Mouse (Mus musculus) layer of hippocampus, postnatal 36 days (tissue): ENCODE data around the gene Cfap61. TPM values are rescaled to one million over a fixed set of nuclear protein-coding genes. Genes with fewer than 3 reads are reported as not detected.

Experiments used
- DNase-seq, 2 experiments: peaks; one replicate each; pipeline ENCODE4 v3.0.0; 2022
- total RNA-seq, 2 experiments: library from RNA; stranded (reverse); gene quantifications; 2 replicates each; pipeline ENCODE4 v1.2.3; 2021

Gene Cfap61
- total RNA-seq, 2 experiments from 2014 or later, result 1.7 to 2.0 TPM

DNA sequence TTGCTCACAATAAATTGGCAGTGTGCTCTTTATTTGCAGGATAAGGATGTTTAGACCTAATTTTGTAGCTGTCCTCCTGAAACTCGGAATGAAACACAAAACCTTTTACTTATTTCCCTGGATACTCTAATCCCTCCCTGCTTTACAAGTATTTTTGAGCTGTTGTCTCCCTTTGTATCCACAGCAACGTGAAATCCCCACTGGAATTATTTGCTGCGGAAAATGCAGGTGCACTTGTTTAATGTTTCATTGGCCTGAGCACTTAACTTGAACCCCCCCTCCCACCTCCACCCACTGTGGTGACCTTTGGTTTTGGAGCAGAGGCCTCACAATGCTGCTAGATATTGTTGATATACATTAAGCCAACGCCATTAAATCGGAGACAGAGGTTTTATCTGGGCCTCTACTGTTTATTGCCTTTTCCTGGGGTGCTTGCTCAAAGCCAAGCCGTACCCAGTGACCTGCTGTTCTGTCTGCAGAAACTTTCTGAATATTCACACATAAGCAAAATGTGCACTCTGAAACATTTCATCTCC lies 154.6 kb downstream of the Cfap61 start:
- no peak for DNase-seq

DNA sequence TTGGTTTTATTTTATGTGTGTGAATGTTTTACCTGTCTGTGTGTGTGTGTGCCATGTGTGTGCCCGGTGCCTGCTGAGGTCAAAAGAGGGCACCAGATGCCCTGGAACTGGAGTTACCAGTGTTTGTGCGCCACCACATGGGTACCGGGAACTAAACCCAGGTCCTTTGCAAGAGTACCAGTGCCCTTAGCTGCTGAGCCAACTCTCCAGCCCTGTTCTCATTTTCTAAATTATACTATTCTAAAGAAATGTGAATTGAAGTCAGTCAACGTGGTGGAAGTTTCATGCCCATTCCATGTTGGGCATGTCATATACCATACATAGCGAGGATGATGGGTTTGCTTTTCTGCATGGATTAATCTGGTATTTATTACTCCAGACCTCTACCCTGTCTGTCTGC lies 162.9 kb downstream of the Cfap61 start:
- no peak for DNase-seq

DNA sequence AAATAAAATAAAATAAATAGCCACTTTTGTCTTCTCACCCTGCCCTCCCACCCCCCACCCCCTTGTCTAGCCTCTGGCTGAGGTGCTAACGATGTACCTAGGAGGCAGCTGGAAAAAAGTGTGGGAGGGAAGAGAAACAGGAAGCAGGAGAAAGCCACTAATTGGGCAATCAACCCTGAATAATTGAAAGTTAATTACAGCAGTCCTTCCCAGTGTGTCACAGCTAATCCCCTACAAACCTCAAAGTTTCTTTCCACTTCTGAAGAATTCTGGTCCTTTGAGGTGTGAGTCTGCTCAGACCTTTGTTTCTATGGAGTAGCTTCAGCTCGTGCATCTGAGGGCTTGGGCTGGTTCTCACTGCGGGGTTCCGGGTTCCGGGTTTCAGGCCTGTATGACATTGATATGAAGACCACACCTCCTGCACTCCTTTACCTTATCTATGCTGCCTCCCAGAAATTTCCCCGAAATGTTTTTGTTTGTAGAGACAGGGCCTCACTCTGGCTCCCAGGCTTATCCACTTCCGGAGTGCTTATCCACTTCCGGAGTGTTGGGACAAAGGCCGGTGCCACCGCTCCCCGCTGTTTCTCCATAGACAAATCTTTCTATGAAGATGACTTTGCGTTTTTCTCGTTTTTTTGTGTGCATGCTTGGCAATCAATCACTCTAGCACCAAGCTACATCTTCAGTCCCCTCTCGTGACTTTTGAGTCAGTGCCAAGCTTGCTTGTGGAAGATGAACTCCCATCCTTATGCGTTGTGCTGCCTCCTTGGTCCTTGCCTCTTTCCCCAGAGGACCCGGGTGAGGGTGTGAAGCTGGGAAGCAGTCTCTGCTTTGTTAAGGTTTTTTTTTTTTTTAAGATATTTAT lies 164.5 kb downstream of the Cfap61 start:
- no peak for DNase-seq

DNA sequence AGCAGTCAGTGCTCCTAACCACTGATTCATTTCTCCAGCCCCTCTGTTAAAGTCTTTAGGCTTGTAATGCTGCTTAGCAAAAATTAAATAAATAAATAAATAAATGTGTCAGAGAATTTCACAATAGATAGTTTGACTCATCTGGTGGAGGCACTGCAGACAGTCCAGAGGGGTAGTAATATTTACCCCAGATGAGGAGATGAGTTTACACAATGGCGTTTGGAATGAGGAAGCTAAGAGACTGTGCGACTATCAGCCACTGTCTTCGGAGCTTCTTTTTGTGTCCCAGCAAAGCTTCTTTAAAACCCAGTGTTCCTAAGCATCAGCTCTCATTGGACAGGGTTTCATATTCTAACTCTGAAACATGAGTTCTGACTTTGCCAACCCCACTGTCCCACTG lies 165.3 kb downstream of the Cfap61 start:
- DNase-seq, result no peak

DNA sequence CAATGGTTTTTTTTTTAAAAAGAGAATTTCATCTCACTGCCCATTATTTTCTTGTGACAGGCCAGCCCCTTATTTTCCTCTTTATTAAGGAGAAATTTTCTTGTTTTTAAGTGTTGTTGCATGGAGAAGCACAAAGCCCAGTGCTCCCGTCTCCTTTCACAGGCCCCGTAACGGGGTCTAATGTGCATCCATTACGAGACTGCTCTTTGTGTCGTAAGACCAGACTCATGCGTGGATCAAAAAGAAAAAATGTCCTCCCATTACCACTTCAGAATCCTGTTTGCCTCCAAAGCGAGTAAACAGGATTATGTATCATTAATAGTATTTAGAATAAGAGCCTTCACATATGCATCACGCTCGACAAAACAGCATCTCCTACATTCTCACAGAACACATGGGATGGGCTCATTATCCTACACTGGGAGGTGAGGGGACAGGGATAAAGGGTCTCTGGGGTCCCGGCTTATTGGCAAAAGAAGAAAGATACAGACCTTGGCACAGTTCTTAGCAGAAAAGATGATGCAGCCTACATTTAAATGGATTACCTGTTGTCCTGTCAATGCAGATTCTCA lies 166.0 kb downstream of the Cfap61 start:
- DNase-seq, result no peak

DNA sequence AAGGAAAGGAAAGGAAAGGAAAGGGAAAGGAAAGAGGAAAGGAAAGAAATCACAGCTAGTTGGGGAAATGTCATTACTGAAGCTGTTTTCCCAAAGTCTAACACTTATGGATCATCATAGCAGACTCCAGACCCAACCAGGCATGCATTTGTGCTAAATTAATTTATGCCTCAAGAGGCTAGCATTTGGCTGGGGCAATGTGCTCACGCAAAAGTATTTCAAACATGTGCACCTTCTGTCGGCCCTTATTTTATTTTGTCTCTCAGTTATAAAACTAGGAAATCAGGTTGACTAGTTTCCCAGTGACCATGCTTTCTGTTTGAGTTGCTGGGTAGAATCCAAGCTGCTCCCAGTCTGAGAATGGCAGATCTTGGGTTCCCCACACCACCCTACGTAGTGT lies 168.0 kb downstream of the Cfap61 start:
- no peak for DNase-seq

DNA sequence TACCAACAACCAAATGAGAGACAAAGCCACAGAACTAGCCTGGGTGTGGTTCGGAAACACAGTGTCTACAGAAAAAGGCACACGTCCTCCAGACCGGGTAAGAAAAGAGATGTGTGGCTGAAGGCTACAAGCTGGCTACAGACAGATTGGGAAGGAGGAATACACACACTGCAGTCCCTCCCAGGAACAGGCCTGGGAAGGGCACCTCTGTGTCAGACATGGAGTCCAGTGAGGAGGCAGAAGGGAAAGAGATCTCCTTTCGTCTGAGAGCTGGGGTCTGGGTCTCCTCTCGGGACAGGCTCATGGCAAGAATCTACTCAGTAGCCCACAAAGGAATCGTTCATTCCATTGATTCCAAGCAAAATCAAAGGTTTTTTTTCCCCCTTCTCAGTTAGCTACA lies 170.8 kb downstream of the Cfap61 start:
- no peak for DNase-seq

DNA sequence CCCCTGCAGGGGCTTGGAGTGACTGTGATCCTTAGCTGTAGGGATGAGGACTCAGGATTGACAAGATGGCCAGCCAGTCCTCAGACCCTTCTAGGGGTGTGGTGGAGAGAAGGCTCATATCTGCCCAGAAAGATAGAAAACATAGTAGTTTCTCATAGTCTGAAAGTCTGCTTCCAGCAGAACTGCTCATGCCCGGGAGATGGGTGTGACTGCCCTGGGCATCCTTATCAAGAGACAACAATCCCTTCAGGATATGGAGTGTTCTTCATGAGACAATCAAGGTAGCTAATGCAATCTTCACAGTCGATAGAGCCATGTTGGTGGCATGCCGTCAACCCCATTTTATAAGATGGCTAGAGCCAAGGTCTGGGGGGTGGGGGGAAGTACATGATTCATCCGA lies 173.4 kb downstream of the Cfap61 start:
- no peak for DNase-seq

DNA sequence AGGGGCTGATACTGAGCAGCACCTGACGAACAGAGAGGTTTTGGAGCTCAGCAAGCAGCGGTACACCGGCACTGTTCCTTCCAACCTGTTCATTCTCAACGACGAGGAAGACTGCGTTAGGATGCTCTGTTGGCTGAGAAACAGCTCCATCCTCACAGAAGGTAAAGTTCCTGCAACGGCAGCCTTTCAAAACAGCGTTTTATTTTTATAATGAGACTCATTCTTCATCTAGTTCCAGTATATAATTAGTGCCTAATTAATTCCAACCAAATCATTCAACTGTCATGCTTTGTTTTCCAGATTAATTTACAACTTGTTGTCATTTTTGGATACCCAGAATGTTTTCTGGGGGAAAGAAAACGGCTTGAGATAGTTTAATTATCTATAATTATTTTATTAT lies 175.3 kb downstream of the Cfap61 start:
- DNase-seq, result no peak

DNA sequence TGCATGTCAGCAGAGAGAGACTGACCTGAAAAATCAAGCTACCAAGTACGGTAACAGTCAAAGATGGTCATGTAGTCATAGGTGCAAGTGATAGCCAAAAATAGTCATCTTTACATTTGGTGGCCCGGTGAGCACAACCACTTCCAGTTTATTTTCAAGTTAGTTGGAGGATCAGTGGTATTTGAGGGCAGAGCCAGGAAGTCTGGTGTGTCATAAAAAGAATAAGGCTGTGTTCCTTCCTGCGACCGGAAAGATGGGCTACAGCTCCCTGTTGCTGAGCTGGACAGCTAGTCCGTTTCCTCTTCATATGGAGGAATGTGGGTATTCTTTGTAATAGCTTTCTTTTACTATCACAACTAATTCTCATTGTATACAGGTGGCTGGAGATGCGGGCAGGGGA lies 181.7 kb downstream of the Cfap61 start:
- DNase-seq, result no peak

DNA sequence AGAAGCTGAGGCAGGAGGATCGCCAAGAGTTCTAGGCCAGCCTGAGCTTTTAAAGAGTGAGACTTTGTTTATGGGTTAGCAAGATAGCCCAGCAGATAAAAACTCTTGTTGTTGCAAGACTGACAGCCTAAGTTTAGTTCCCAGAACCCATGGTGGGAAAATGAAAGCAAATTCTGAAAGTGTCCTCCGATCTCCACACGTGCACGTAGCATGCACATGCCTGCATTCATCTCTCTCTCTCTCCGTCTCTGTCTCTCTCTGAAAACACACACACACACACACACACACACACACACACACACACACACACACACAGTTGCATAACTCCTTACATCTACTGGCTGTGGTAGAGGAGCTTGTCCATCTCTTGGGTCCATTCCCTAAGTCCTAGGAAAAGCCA lies 182.1 kb downstream of the Cfap61 start:
- no peak for DNase-seq

DNA sequence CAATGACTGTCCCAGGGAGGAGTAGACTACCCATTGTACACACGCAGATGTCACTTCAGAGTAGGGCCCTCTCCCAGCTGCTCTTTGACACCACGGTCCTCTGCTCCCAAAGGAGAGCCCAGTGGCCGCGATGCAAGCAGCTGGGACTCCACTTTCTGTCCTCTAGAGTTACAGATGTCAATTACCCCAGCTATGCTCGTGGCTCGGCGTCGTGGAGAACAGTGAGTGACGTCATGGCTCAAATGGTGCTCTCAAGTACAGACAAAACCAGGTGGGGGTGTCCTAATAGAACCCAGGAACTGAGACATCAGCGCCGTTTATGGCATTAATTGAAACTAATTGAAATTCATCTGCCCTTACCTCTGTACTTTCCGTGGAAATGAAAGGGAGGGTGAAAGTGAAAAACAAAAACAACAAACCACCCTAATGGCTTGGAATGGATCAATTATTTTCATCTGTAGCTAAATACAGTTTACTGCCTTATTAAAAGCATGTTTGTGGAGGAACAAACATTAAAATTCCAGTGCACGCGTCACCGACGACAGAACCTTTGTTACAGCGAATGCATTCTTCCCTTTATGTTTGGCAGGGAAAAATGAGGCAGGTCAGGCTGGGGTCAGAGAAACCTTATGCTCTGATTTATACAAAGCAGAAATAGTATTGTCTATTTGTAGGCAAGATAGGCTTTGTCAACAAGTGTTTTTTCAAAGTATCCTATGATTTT lies 182.8 kb downstream of the Cfap61 start:
- DNase-seq, result no peak

DNA sequence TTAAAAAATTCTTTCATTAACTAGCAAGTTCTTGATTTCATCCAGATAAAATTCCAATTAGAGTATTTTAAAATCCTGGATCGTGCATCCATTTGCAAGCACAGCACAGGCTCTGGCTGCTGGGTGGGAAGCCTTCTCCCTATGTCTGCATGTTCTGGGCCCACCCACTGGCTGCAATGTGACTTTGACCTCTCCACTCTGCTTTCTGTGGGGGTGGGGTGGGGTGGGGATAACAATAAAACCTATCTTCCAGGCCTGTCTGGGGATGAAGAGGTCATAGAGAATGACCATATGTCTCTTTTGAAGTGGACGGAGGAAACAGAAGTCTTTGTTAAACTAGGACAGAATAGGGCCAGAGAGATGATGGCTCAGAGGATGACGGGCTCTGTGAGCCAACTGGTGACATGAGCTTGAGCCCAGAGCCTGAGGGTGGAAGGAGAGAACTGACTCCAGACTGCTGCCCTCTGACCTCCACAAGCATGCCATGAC lies 183.4 kb downstream of the Cfap61 start:
- no peak for DNase-seq

DNA sequence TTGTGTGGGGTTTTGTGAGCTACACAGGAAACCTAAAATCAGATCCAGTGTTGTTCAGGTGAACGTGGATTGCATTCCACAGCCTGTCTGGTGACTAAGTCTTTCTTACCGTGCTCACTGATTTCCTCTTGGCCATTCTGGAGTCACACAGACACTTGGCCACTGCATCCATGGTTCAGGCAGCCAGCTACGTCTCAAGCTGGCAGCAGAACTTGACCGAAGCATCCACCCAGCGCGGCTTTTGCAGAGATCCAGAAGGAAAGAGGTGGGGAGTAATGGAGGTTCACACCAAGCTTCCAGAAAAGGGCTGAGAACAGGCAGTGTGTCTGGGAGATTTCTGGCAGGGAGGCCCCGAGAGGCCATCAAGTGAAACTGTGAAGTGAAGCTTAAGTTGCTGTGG lies 187.0 kb downstream of the Cfap61 start:
- DNase-seq, result no peak

DNA sequence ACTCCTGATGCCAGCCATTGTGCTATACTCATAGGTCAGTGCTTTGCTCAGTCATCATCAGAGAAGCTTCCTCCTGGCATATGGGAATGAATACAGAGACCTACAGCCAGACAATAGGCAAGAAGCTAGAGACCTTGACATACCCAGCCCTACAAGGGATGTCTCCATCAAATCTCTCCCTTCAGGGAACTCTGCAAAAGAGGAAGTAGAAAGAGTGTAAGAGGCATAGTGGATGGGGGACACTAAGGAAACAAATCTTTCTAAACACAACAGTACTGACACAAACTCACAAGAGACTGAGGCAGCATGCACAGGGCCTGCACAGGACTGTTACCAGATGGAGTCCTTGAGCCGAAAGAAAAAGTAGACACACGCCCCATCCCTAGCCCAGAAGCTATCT lies 190.5 kb downstream of the Cfap61 start:
- no peak for DNase-seq

DNA sequence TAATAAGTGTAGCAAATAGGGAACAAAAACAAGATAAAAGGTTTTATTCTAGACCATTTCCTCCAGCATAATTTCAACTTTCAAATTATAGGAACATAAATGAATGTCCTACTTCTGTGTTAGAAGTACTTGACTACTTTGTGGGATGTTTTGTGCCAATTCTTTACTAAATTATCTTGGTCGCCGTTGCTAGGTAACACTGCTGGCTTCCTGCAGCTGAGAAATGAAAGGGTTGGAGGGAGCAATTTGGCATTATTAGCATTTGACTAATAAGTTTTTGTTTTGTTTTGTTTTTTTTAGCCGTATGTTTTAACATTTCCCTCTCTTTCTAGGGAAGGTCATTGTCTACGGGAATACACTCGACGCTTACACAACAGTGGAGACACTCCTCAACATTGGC lies 194.0 kb downstream of the Cfap61 start:
- no peak for DNase-seq

DNA sequence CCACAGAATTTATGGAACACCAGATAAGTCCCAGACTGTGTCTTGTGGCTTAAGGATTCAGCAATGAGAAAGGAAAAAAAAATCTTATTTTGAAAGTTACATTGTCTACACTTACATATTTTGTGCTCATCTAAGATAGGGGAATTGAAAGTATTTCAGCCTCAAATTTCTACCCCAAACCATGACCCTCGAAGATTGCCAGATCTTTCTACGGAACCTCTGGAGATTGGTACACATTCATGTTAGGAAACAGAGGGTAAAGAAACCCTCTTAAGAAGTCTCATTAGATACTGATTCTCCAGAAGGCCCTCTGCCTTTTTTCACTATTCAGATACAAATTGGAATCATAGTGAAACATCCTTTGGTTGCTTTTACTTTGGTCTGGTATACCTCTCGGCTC lies 195.9 kb downstream of the Cfap61 start:
- DNase-seq, result no peak

DNA sequence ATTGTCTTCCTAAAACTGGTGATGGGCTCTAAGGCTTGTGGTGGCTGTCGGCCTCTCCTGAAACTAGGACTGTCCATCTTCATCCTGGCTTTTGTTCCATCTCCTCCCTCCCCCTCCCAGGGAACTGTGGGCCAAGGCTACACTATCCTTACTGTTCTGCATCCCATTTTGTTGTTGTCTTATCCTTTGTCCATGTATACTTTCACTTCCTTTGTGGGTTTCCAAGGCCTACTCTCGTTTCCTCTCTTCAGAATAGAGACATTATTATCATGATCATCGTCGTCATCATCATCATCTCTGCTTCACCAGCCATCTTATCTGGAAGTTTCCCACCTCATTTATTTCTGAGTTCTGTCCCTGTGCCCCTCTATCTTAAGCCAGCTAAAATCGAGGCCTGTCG lies 199.7 kb downstream of the Cfap61 start:
- DNase-seq, result no peak

DNA sequence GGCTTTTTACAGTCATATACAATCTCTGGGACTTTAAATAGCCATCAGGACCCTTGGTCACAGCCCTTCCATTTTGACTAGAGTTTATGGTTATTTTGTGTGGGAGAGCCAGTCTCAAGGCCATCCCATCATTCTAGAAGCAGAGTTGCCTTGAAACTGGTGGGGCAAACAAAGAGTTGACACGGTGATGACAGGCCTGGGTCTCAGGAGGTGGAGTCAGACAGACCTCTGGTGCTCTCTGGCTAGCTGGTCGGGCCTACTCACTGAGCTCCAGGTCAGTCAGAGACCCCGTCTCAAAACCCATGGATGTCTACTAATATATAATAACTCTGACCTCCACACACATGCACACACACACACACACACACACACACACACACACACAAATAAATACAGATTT lies 206.1 kb downstream of the Cfap61 start:
- no peak for DNase-seq

DNA sequence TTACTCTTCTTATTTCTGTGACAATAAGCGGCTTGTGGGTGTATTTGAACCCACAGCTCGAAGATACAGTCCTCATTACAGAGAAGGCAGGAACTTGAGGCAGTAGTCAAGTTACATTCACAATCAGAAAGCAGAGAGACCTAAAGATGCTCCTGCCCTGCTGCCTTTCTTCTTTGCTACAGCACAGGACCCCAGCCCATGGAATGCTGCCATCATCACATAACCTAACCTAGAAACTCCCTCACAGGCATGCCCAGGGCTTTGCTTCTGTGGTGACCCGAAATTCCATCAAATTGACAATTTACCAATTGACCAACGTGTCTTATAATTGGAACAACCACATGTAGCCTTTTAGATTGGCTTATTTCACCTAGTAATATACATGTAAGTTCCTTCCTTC lies 212.7 kb downstream of the Cfap61 start:
- DNase-seq, result no peak

DNA sequence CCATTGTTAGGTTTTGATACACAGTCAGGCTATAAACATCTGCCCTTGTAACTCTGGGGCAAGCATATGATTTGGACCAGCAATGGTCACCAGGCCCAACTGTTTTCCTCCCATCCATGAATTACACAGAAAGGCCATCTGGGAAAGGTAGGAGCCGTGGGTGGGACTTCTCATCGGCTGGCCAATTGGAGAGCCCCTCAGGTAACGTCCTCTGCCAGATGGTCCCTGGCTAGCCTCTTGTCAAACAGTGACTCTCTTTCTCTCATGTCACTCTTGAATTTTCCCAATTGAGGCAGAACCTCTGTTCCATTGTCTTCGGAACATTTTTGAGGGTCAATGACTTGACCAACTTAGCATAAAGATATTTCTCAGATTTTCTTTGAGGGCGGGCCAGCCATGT lies 213.2 kb downstream of the Cfap61 start:
- no peak for DNase-seq

DNA sequence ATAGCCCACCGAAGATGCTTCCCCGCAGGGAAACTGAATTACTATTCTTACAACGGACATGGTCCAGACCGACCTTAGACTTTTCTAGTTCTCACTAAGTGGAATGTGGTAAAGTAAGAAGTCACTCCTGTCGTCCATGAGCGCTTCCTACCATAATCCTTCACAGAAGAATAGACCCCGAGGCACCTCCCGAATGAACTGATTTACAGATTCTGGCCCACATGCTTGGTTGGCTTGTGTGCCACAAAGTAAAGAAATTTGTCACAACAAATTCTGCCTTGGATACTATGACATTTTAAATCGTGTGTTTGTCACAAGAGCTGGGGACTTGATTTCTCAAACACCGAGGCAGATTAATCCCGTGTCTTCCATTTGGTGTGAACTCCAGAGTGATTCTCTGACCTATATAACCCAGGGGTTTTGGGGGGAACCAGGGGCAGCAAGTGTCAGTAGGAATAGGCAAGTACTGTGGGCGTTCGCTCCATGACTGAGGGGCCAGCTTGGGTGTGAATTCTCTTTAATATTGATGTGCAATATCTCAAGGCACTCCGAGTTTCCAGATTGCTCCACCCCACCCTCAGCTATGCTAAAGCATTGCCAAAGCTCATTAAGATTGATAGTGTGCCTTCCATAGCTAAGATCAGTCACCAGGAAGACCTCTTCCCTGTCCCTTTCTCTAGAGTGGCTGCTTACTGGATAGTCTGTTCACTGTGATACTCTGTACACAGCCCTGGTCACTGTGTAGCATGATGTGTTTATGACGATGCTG lies 214.8 kb downstream of the Cfap61 start:
- no peak for DNase-seq
